Mouse (Mus musculus) erythroblast, embryonic 14.5 days (primary cell): ENCODE data around the gene Sesn2.

Experiments used
- GATA1 ChIP-seq: IDR thresholded peaks from 2 replicates; pipeline ENCODE4 v1.6.1; 2012; ENCODE audit warnings: low read length, inconsistent platforms, mixed read lengths
- TAL1 ChIP-seq: IDR thresholded peaks from 3 replicates; pipeline ENCODE4 v1.6.1; 2012; ENCODE audit warnings: low read length, inconsistent platforms, mixed read lengths

- TF ChIP-seq GATA1: no peak
- no peak for TF ChIP-seq TAL1
Observed at GRCm38 (mm10) chr4:132524321-132524741, 14.0 kb upstream of the Sesn2 start.
